Mouse (Mus musculus) MEL (cell line): ENCODE results near the gene Fam57b. TPM values are rescaled to one million over a fixed set of nuclear protein-coding genes. Genes with fewer than 3 reads are reported as not detected.

ENCODE experiments used
- DNase-seq: peaks from one replicate; pipeline ENCODE4 v3.0.0; 2011; ENCODE audit warnings: low read depth, low spot score
- H3K27ac ChIP-seq: 2 replicates; pipeline ENCODE4 v1.5.1; 2012; ENCODE audit warnings: low read depth, mild to moderate bottlenecking, control low read depth, low read length, moderate library complexity; ENCODE audit not compliant: control insufficient read depth
- H3K27me3 ChIP-seq, 2 experiments: fragments of 150-350 bp in 1 of 2; sonication (generic) in 1 of 2; 2 replicates each; pipeline ENCODE4 v1.6.1; 2012; ENCODE audit warnings: low read length in 2 of 2, mild to moderate bottlenecking in 2 of 2, improper control_type of control experiment in 1 of 2, moderate library complexity in 1 of 2; ENCODE audit not compliant: insufficient read depth in 2 of 2, control insufficient read depth in 1 of 2
- H3K36me3 ChIP-seq, 2 experiments: 2 replicates each; pipeline ENCODE4 v1.6.1; 2012 to 2014; ENCODE audit warnings: low read length in 2 of 2, improper control_type of control experiment in 1 of 2, inconsistent platforms in 1 of 2, mild to moderate bottlenecking in 1 of 2; ENCODE audit not compliant: insufficient read depth in 2 of 2, control insufficient read depth in 1 of 2
- H3K4me1 ChIP-seq, 2 experiments: fragments of 150-350 bp in 1 of 2; sonication (generic) in 1 of 2; 2 replicates each; pipeline ENCODE4 v1.6.1; 2012; ENCODE audit warnings: low read length in 2 of 2, improper control_type of control experiment in 1 of 2, mild to moderate bottlenecking in 1 of 2; ENCODE audit not compliant: insufficient read depth in 2 of 2, control insufficient read depth in 1 of 2
- H3K4me3 ChIP-seq, 2 experiments: fragments of 150-350 bp in 1 of 2; sonication (generic) in 1 of 2; 2 replicates each; pipeline ENCODE4 v1.5.1; 2012; ENCODE audit warnings: low read depth in 2 of 2, low read length in 2 of 2, mild to moderate bottlenecking in 2 of 2, moderate library complexity in 2 of 2, control low read depth in 1 of 2, improper control_type of control experiment in 1 of 2; ENCODE audit not compliant: control insufficient read depth in 1 of 2, insufficient read depth in 1 of 2
- H3K79me2 ChIP-seq: 2 replicates; pipeline ENCODE4 v1.6.1; 2012; ENCODE audit warnings: mild to moderate bottlenecking, low read length, moderate library complexity; ENCODE audit not compliant: control insufficient read depth, poor library complexity, insufficient read depth
- H3K9ac ChIP-seq: 2 replicates; pipeline ENCODE4 v1.6.1; 2012; ENCODE audit warnings: low read depth, mild to moderate bottlenecking, control low read depth, low read length, moderate library complexity; ENCODE audit not compliant: control insufficient read depth, poor library complexity, severe bottlenecking
- H3K9me3 ChIP-seq: fragments of 150-350 bp; sonication (generic); replicated peaks from 2 replicates; pipeline ENCODE4 v1.6.1; 2012; ENCODE audit warnings: mild to moderate bottlenecking, low read length, improper control_type of control experiment, moderate library complexity; ENCODE audit not compliant: insufficient read depth
- BHLHE40 ChIP-seq: IDR thresholded peaks from 2 replicates; pipeline ENCODE4 v1.6.1; 2012; ENCODE audit warnings: low read depth, mild to moderate bottlenecking, inconsistent platforms, low read length, improper control_type of control experiment, borderline replicate concordance
- CHD1 ChIP-seq: IDR thresholded peaks from 2 replicates; pipeline ENCODE4 v1.6.1; 2012; ENCODE audit warnings: low read depth, mild to moderate bottlenecking, inconsistent platforms, low read length, improper control_type of control experiment
- CHD2 ChIP-seq: IDR thresholded peaks from 2 replicates; pipeline ENCODE4 v1.6.1; 2011; ENCODE audit warnings: low read length, improper control_type of control experiment
- CTCF ChIP-seq, 3 experiments: IDR thresholded peaks in 2 of 3; conservative IDR thresholded peaks in 1 of 3; 2 replicates each; pipeline ENCODE4 v1.5.1; 2011 to 2012; ENCODE audit warnings: low read length in 3 of 3, low read depth in 2 of 3, mild to moderate bottlenecking in 2 of 3, improper control_type of control experiment in 1 of 3, inconsistent platforms in 1 of 3, mixed read lengths in 1 of 3, moderate library complexity in 1 of 3; ENCODE audit not compliant: control insufficient read depth in 1 of 3, insufficient read depth in 1 of 3, poor library complexity in 1 of 3, severe bottlenecking in 1 of 3
- ELF1 ChIP-seq: IDR thresholded peaks from 2 replicates; pipeline ENCODE4 v1.6.1; 2014; ENCODE audit warnings: low read depth, mild to moderate bottlenecking, inconsistent platforms, low read length, improper control_type of control experiment, moderate library complexity
- EP300 ChIP-seq, 2 experiments: IDR thresholded peaks; 2 replicates each; pipeline ENCODE4 v1.6.1; 2011; ENCODE audit warnings: improper control_type of control experiment in 2 of 2, low read length in 2 of 2, low read depth in 1 of 2, mild to moderate bottlenecking in 1 of 2
- ETS1 ChIP-seq: IDR thresholded peaks from 2 replicates; pipeline ENCODE4 v1.6.1; 2012; ENCODE audit warnings: low read depth, mild to moderate bottlenecking, inconsistent platforms, low read length, improper control_type of control experiment, moderate library complexity
- GABPA ChIP-seq: IDR thresholded peaks from 2 replicates; pipeline ENCODE4 v1.6.1; 2012; ENCODE audit warnings: low read depth, mild to moderate bottlenecking, inconsistent platforms, low read length, improper control_type of control experiment, moderate library complexity
- GATA1 ChIP-seq: IDR thresholded peaks from 2 replicates; pipeline ENCODE4 v1.6.1; 2011; ENCODE audit warnings: low read depth, low read length, improper control_type of control experiment
- HCFC1 ChIP-seq: IDR thresholded peaks from 2 replicates; pipeline ENCODE4 v1.6.1; 2012; ENCODE audit warnings: low read depth, mild to moderate bottlenecking, inconsistent platforms, low read length, improper control_type of control experiment, moderate library complexity
- JUND ChIP-seq: IDR thresholded peaks from 2 replicates; pipeline ENCODE4 v1.6.1; 2011; ENCODE audit warnings: low read depth, mild to moderate bottlenecking, improper control_type of control experiment, low read length
- KAT2A ChIP-seq: conservative IDR thresholded peaks from 2 replicates; pipeline ENCODE4 v1.6.1; 2012; ENCODE audit warnings: low read depth, low read length, improper control_type of control experiment, inconsistent platforms
- MAFK ChIP-seq: IDR thresholded peaks from 2 replicates; pipeline ENCODE4 v1.6.1; 2011; ENCODE audit warnings: low read depth, mild to moderate bottlenecking, low read length, improper control_type of control experiment, borderline replicate concordance
- MAX ChIP-seq: IDR thresholded peaks from 2 replicates; pipeline ENCODE4 v1.6.1; 2011; ENCODE audit warnings: low read length, improper control_type of control experiment
- MAZ ChIP-seq: IDR thresholded peaks from 2 replicates; pipeline ENCODE4 v1.6.1; 2012; ENCODE audit warnings: low read depth, mild to moderate bottlenecking, inconsistent platforms, low read length, improper control_type of control experiment
- MEF2A ChIP-seq: IDR thresholded peaks from 2 replicates; pipeline ENCODE4 v1.6.1; 2014; ENCODE audit warnings: low read depth, mild to moderate bottlenecking, inconsistent platforms, low read length, improper control_type of control experiment; ENCODE audit not compliant: poor library complexity, insufficient replicate concordance, severe bottlenecking; ENCODE audit errors: extremely low read depth
- MXI1 ChIP-seq: IDR thresholded peaks from 2 replicates; pipeline ENCODE4 v1.6.1; 2011; ENCODE audit warnings: mild to moderate bottlenecking, low read depth, low read length, improper control_type of control experiment
- MYB ChIP-seq: IDR thresholded peaks from 2 replicates; pipeline ENCODE4 v1.6.1; 2011; ENCODE audit warnings: mild to moderate bottlenecking, low read depth, low read length, improper control_type of control experiment
- MYC ChIP-seq: IDR thresholded peaks from 2 replicates; pipeline ENCODE4 v1.6.1; 2011; ENCODE audit warnings: low read depth, mild to moderate bottlenecking, low read length, improper control_type of control experiment, moderate library complexity
- NELFE ChIP-seq: IDR thresholded peaks from 2 replicates; pipeline ENCODE4 v1.6.1; 2011; ENCODE audit warnings: low read depth, low read length, improper control_type of control experiment
- NRF1 ChIP-seq: IDR thresholded peaks from 2 replicates; pipeline ENCODE4 v1.6.1; 2014; ENCODE audit warnings: low read depth, mild to moderate bottlenecking, inconsistent platforms, low read length, improper control_type of control experiment, moderate library complexity; ENCODE audit not compliant: poor library complexity, insufficient read depth, severe bottlenecking
- POLR2A ChIP-seq, 2 experiments: IDR thresholded peaks; 2 replicates each; pipeline ENCODE4 v1.6.1; 2011 to 2012; ENCODE audit warnings: low read length in 2 of 2, mild to moderate bottlenecking in 2 of 2, control low read depth in 1 of 2, improper control_type of control experiment in 1 of 2, low read depth in 1 of 2, moderate library complexity in 1 of 2; ENCODE audit not compliant: control insufficient read depth in 1 of 2, insufficient read depth in 1 of 2, poor library complexity in 1 of 2
- POLR2AphosphoS2 ChIP-seq: IDR thresholded peaks from 2 replicates; pipeline ENCODE4 v1.6.1; 2011; ENCODE audit warnings: low read length, improper control_type of control experiment
- RAD21 ChIP-seq: IDR thresholded peaks from 2 replicates; pipeline ENCODE4 v1.6.1; 2011; ENCODE audit warnings: mild to moderate bottlenecking, low read depth, low read length, improper control_type of control experiment
- RCOR1 ChIP-seq: IDR thresholded peaks from 2 replicates; pipeline ENCODE4 v1.6.1; 2012; ENCODE audit warnings: low read depth, mild to moderate bottlenecking, inconsistent platforms, low read length, improper control_type of control experiment
- SIN3A ChIP-seq: IDR thresholded peaks from 2 replicates; pipeline ENCODE4 v1.6.1; 2012; ENCODE audit warnings: low read length, improper control_type of control experiment, inconsistent platforms
- SMC3 ChIP-seq: IDR thresholded peaks from 2 replicates; pipeline ENCODE4 v1.6.1; 2011; ENCODE audit warnings: low read depth, low read length, improper control_type of control experiment
- TAL1 ChIP-seq: IDR thresholded peaks from 2 replicates; pipeline ENCODE4 v1.6.1; 2012; ENCODE audit warnings: mild to moderate bottlenecking, inconsistent platforms, low read length, moderate library complexity, mixed read lengths
- TBP ChIP-seq: IDR thresholded peaks from 2 replicates; pipeline ENCODE4 v1.8.0; 2011; ENCODE audit warnings: low read depth, low read length, improper control_type of control experiment
- TCF12 ChIP-seq: IDR thresholded peaks from 2 replicates; pipeline ENCODE4 v1.6.1; 2014; ENCODE audit warnings: low read depth, mild to moderate bottlenecking, inconsistent platforms, low read length, improper control_type of control experiment, moderate library complexity
- UBTF ChIP-seq: IDR thresholded peaks from 2 replicates; pipeline ENCODE4 v1.6.1; 2012; ENCODE audit warnings: low read depth, mild to moderate bottlenecking, inconsistent platforms, low read length, improper control_type of control experiment, moderate library complexity, borderline replicate concordance; ENCODE audit not compliant: insufficient read depth
- USF1 ChIP-seq: IDR thresholded peaks from 2 replicates; pipeline ENCODE4 v1.6.1; 2014; ENCODE audit warnings: low read depth, mild to moderate bottlenecking, inconsistent platforms, low read length, improper control_type of control experiment, moderate library complexity
- USF2 ChIP-seq, 2 experiments: IDR thresholded peaks; 2 replicates each; pipeline ENCODE4 v1.6.1; 2011 to 2012; ENCODE audit warnings: improper control_type of control experiment in 2 of 2, low read length in 2 of 2, borderline replicate concordance in 1 of 2, inconsistent platforms in 1 of 2, low read depth in 1 of 2, mild to moderate bottlenecking in 1 of 2; ENCODE audit not compliant: insufficient read depth in 1 of 2
- ZC3H11A ChIP-seq: IDR thresholded peaks from 2 replicates; pipeline ENCODE4 v1.6.1; 2012; ENCODE audit warnings: low read depth, mild to moderate bottlenecking, inconsistent platforms, low read length, improper control_type of control experiment
- ZKSCAN1 ChIP-seq: IDR thresholded peaks from 2 replicates; pipeline ENCODE4 v1.6.1; 2012; ENCODE audit warnings: low read depth, mild to moderate bottlenecking, inconsistent platforms, low read length, improper control_type of control experiment, moderate library complexity
- ZMIZ1 ChIP-seq: IDR thresholded peaks from 2 replicates; pipeline ENCODE4 v1.6.1; 2012; ENCODE audit warnings: low read depth, mild to moderate bottlenecking, inconsistent platforms, low read length, improper control_type of control experiment, moderate library complexity
- polyA plus RNA-seq, 2 experiments: library from polyadenylated mRNA; stranded (reverse) in 1 of 2; unstranded in 1 of 2; fragments of >175 nt in 1 of 2; fragments of >200 nt in 1 of 2; gene quantifications; 2 replicates each; pipeline versions ENCODE4 v1.2.1 to v1.2.4; 2012; ENCODE audit warnings: low replicate concordance in 2 of 2, low read depth in 1 of 2; ENCODE audit not compliant: insufficient read length in 2 of 2, insufficient read depth in 1 of 2, missing spikeins in 1 of 2
- total RNA-seq: library from RNA; depleted of rRNA; stranded (reverse); fragments of 300-350 nt; gene quantifications from 2 replicates; pipeline ENCODE4 v1.2.3, GENCODE M21; 2012

Fam57b gene
- total and polyA plus RNA-seq, 3 experiments: 0.50 to 1.7 TPM; not detected in 1

DNA sequence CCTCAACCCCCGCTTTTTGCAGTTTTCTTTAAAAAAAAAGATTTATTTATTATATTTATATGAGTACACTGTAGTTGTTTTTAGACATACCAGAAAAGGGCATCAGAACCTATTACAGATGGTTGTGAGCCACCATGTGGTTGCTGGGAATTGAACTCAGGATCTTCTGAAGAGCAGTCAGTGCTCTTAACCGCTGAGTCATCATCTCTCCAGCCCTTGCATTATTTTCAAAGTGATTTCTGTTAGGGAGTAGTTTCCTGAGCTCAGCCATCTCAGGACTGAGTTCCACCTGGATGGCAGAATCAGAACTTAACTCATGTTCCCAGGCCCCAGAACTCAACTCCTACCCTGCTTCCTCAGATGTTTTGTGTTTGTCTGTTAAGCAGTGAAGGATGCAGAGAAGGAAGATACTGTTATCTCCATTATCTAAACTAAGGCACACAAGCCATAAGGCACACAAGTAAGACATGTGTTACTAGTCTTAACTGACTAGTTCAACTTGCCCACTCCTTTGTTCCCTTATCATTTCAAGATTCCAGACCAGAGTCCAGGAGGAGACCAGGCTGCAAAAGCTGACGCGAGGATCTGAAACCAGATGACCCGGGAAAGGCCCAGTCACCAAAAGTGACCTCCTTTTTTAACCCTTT is 12.4 kb downstream of the Fam57b start:
- H3K27ac ChIP-seq: peak overlapping the region; percentile 71
- H3K4me3 ChIP-seq: peak overlapping the region; percentile 39 to 66; a peak in 3 of 4 replicates
- peak overlapping the region; percentile 83 for H3K9ac ChIP-seq
- no peak for TF ChIP-seq GABPA
- no peak for TF ChIP-seq POLR2AphosphoS2
- TF ChIP-seq MYC: 0 out of 2 replicates have a peak, but pooled peaks have one; percentile 53
- no peak for TF ChIP-seq MEF2A
- no peak for TF ChIP-seq ZKSCAN1
- no peak for TF ChIP-seq ETS1
- peak; percentile 91 for TF ChIP-seq MAFK
- TF ChIP-seq CTCF (IDR thresholded peaks at IDR 0.05 in 2 of 3, conservative IDR thresholded peaks at IDR 0.05 in 1 of 3; ENCODE audit: control insufficient read depth in 1 of 3, insufficient read depth in 1 of 3, low read depth in 2 of 3, low read length in 3 of 3, poor library complexity in 1 of 3, severe bottlenecking in 1 of 3): no peak; a peak in 1 of 6 replicates
- no peak for TF ChIP-seq UBTF
- no peak for TF ChIP-seq ZC3H11A
- 0 out of 2 replicates have a peak, but pooled peaks have one; percentile 10 for TF ChIP-seq TCF12
- TF ChIP-seq SMC3: no peak
- no peak; the same call in 1 of the 2 replicates for TF ChIP-seq KAT2A
- peak; percentile 81 for TF ChIP-seq GATA1
- no peak for TF ChIP-seq USF1
- no peak; the same call in 1 of the 2 replicates for TF ChIP-seq RCOR1
- no peak for TF ChIP-seq ELF1
- no peak for TF ChIP-seq TAL1
- no peak for TF ChIP-seq HCFC1
- 0 out of 2 replicates have a peak, but pooled peaks have one; percentile 14 for TF ChIP-seq MYB
- no peak for TF ChIP-seq CHD2
- no peak for TF ChIP-seq USF2 (IDR thresholded peaks at IDR 0.05; ENCODE audit: borderline replicate concordance in 1 of 2, insufficient read depth in 1 of 2, low read depth in 1 of 2, low read length in 2 of 2)
- no peak for TF ChIP-seq POLR2A (IDR thresholded peaks at IDR 0.05; ENCODE audit: control insufficient read depth in 1 of 2, insufficient read depth in 1 of 2, low read depth in 1 of 2, low read length in 2 of 2, poor library complexity in 1 of 2)
- peak; percentile 63 for TF ChIP-seq MAX
- peak; percentile 63 for TF ChIP-seq MXI1
- TF ChIP-seq TBP: 0 out of 2 replicates have a peak, but pooled peaks have one; percentile 37
- TF ChIP-seq MAZ: no peak
- no peak for TF ChIP-seq NELFE
- TF ChIP-seq CHD1: no peak
- TF ChIP-seq RAD21: no peak
- TF ChIP-seq BHLHE40: no peak
- TF ChIP-seq JUND: no peak
- peak in 1 of 2 experiments; percentile 61; a peak in 2 of 4 replicates for TF ChIP-seq EP300 (IDR thresholded peaks at IDR 0.05; ENCODE audit: low read depth in 1 of 2, low read length in 2 of 2)
- TF ChIP-seq ZMIZ1: no peak
- TF ChIP-seq NRF1: no peak
- TF ChIP-seq SIN3A: peak; percentile 17

More for the DNA sequence above, 12.4 kb downstream of the Fam57b start:
- Histone ChIP-seq H3K9me3 (no peaks in the 10 kb centered on the region), H3K36me3 (peaks cover 0 to 14% of the 10 kb centered on the region in 2 experiments; a peak in 2 of 4 replicates), H3K79me2 (no peaks in the 10 kb centered on the region; the same call in 1 of the 2 replicates), H3K4me1 (peaks cover 6 to 19% of the 10 kb centered on the region in 2 experiments; a peak in 3 of 4 replicates), H3K27me3 (no peaks in the 10 kb centered on the region)
- peak; percentile 74 for DNase-seq
